Mouse (Mus musculus) cerebellum, adult 9-10 months (tissue): Measurements from ENCODE around the gene Hist2h4.
"Not testable (repeated sequence)": the region's sequence is repeated elsewhere in the genome, so short reads cannot be mapped to it uniquely, and the experiment has no call there.

Experiments
- DNase-seq: peaks from one replicate; pipeline ENCODE4 v3.0.0; 2022

Hist2h4 gene

DNA sequence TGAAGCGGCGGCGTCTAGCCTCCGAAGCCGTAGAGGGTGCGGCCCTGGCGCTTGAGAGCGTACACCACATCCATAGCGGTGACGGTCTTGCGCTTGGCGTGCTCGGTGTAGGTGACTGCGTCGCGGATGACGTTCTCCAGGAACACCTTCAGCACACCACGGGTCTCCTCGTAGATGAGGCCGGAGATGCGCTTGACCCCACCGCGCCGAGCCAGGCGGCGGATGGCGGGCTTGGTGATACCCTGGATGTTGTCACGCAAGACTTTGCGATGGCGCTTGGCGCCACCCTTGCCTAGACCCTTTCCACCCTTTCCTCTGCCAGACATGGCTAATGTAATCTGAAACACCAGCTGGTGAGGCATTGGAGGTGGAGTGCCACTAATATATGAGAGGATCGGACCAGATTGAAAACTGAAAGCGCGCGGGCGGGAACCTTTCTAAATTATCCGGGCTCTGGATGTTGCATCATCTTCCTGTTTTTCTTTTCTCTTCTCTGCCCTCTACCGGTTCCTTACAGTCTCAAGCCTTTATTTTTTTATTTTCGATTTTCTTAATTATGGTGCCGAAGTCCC lies at the start of gene Hist2h4:
Gene Hist2h4 (minus strand): TSS at position 333 of the 572 bp plus-strand sequence.
- peak; percentile 100 for DNase-seq

DNA sequence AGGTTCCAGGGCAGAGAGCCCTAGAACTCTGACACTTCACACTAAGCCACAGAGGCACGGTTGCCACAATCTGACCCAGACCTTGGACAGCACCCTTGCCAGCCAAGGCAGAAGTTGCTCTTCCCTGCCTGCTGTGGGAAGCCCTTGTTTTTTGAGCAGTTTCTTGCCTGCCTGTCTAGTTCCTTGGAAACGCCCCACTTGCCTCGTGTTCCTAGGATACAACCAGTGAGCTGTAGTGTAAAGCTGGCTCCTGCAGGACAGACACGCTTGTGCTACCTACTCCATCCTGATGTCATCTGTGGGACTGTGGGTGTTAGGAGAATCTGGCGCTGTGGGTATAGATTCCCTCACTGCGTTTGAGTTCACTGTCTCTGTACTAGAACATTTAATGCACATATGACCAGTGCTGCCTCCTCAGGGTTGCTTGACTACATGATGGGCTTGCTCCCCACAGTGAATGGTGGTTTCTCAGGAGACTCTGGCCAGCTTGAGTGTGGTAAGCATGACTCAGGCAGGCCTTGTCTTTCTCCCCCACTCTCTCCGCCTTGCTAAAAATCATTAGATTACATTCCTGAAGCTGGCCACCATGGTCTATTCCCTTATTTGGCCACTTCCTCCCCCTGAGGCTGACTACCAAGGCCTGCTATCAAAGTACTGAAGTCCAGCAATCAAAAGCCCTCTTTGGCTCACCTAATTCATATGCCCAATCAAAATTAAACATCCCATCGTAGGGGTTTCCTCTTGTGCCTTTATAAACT lies 49.4 kb upstream of the Hist2h4 start:
- no peak for DNase-seq

DNA sequence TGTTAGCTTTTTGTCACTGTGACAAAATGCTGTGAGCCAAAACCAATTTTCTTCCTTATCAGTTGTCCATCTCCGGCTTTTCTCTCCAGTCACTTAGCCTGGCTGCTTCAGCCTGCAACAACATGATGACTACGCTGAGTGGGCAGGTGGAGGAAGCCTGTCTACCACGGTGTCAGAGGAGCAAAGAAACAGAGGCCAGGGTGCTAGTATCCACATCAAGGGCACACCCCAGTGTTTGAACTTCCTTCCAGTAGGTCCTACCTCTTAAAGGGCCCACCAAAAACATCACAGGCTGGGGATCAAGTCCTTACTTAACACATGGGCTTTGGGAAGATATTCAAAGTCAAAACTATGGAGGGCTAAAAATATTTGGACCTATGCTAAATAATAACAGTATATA lies 46.3 kb upstream of the Hist2h4 start:
- DNase-seq: no peak

DNA sequence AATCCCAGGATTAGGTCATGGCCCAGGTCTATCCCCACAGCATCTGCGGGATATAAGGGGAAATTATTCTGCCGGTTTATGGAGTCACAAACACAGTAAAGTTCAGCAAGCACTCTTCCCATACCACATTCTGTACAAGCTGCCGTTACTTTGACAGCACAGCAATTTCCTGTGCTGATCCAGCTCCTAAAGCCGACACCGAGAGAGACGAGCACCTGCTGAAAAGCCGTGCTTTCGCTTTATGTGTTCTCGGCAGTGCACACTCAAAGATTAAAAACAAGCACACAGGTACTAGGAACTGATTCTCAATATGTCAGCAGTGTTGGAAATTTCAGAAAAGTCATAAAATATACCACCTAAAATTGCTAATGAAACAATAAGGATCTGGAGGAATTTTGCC lies 43.4 kb upstream of the Hist2h4 start:
- DNase-seq: no peak

DNA sequence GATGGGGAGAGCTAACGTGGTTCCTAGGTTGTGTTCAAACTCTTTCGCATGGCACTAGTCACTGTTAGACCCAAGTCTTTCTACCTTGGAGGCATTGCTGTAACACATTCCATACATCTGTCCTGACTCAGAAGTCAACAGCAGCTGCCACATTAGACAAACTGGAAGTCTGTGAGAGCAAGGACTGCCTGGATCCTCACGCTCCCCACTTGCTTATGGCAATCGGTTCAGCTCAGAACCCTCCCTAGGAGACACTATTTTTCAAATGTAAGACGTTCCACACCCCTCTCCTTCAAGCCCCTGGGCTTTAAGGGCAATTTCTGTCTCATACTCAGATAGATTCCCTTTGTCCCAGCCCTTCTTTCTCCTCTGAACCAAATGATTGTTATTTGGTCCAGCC lies 39.0 kb upstream of the Hist2h4 start:
- DNase-seq: no peak

DNA sequence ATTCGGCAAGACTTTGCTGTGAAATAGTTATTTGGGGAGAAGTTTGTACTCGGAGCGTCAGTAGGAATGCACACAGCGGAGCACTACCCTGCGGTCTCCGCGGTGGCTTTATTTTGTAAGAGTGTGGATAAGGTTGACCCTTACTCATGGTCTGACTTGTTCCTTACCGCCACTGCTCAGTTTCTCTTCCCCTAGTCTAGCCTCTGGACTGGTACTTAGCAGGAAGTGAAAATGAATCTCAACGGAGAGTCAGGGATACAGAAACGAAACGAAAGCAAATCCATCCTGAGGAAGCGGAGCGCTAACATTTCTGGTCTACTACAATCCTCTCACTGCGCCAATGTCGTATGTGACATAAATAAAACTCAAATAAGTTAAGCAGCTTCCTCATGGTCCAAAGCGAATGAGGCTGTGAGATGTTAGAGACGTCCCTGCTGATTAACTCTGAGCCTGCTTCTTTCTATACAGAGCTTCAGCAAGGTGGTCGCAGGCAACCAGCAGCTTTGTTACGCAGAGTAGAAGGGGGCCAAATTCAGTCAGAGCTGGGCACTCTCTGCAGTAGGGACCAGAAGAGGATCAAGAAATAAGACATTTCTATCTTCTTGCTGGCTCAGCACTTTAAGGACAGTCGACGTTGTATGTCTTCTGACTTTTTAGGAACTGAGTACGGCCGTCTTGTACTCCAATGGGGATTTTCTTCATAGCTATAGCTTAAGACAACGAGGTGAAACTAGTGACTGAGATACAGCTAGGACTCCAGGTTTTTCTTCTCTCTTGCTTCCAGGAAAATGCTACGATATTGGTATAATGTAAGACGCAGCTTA lies 37.8 kb upstream of the Hist2h4 start:
- DNase-seq: no peak

DNA sequence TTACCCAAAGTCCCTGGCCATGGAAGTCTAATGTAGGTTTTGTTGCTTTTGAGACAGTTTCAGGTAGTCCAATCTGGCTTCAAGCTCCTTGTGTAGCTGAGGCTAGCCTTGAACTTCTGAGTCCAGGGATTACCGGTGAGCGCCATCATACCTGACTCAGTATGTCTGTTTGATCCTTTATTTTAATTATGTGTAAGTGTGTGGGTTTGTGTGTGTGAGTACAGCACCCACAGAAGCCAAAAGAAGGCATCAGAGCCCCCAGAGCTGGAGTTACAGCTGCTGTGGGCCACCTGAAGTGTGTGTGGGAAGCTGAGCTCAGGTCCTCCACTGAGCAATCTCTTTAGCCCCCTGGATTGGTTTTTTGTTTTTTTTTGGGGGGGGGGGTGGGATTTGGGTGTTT lies 36.5 kb upstream of the Hist2h4 start:
- no peak for DNase-seq

DNA sequence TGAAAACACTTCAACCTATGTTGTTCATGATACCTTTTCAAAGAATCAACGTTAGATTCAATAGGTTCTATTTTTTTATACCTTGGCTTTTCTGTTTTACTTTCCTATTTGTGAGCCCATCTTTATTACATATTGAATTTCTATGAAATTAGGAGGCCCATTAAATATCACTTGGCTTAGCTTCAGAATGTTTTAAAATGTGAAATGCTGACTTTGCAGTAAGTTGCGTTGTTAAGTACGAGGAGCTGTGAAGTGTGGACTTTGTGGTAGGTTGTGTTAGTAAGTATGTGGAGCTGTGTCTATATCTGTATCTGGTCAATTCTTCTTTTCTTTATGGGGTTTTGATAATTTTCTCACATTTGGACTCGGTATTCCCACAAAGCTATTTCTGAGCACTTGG lies 35.2 kb upstream of the Hist2h4 start:
- DNase-seq: no peak

DNA sequence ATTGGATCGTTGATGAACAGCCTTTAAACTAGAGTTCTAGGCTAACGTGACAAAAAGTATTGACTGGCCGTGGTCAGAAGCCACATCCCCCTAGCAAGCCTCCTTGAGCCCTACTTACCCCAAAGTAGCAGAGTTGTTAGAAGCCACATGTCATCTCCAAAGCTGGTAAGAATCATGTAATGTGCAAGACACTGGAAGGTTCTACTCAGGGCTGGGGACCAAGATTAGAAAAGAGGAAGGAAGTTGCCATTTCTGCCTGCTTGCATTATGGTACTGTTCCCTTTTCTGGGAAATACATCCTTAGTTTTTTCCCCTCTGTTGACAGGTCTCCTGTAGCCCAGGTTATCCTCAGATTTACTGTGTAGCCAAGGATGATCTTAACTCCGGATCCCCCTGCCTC lies 30.7 kb upstream of the Hist2h4 start, which contains the start of gene Fcgr1:
Gene Fcgr1 (minus strand): TSS at position 183 of the 400 bp plus-strand sequence.
- no peak for DNase-seq

DNA sequence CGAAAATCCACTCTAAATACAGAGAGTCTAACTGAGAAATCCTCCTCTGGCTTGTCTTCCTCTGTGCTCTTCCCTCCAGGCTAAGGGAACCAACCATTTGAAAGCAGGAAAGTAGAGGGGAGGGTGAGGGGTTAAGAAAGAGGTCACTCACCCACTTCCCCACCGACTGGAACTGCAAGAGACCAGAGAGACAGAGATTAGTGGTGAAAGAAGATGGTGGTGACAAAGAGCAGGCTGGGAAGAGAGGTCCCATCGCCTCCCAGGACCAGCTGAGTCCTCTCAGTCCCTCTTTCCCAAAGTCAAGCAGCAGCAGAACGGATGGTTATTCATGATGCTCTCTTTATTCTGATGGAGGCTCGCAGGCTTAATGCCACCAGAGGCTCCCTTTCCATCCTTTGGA lies 30.3 kb upstream of the Hist2h4 start:
- no peak for DNase-seq

DNA sequence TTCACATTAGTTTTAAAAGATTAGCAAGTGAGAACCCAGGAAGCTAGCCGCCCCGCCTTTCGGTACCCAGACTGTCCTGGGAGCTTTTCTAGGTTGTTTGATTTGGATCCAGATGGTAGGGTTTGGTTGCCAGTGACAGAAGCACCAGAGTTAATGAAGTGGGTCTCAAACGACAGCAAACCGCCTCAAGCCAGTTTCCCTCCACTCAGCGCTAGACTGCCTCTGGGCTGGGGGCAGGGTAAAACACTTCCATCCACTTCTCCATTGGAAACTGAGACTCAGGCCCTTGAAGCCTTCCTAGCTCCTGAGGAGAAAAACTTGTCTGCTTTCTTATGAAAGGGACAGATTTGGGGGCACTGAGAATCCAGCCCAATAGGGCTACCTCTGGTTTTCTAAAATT lies 29.5 kb upstream of the Hist2h4 start:
- DNase-seq: no peak

DNA sequence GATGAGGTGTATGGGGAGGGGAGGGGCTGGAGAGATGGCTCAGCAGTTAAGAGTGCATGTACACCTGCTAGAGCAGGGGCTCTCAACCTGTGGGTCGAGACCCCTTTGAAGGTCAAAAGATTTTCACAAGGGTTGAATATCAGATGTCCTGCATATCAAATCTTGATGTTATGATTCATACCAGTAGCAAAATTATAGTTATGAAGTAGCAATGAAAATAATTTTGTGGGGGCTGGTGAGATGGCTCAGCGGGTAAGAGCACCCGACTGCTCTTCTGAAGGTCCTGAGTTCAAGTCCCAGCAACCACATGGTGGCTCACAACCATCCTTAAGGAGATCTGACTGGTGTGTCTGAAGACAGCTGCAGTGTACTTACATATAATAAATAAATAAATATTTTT lies 27.6 kb upstream of the Hist2h4 start:
- not testable (repeated sequence) for DNase-seq

DNA sequence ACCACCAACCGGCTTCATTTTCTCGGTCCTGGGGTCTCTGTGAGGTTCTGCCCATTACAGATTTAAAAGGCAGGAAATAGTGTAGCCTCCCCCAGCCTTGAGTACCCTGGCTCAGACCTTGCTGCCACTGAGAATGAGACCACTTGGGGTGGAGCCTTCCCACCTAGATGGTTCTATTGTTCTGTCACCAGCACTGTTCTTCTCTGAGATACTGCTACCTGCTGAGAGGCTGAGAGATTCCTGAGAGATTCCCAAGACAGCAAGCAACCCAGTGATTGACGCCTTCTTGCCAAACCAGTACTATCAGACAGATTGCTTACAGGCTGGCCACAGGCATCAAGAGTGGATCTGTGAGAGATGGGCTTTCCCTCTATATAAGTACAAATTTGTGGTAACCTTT lies 26.1 kb upstream of the Hist2h4 start:
- DNase-seq: no peak

DNA sequence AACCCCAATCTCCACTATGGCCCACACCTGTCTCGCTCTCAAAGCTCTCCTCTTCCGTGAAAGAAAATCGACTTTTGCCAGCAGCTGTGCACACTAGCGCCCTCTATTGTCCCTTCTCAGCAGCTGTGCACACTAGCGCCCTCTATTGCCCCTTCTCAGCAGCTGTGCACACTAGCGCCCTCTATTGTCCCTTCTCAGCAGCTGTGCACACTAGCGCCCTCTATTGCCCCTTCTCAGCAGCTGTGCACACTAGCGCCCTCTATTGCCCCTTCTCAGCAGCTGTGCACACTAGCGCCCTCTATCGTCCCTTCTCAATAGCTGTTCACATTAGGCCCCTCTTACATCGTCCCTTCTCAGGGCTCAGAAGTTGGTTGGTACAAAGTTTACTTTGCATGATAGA lies 24.2 kb upstream of the Hist2h4 start:
- not testable (repeated sequence) for DNase-seq

DNA sequence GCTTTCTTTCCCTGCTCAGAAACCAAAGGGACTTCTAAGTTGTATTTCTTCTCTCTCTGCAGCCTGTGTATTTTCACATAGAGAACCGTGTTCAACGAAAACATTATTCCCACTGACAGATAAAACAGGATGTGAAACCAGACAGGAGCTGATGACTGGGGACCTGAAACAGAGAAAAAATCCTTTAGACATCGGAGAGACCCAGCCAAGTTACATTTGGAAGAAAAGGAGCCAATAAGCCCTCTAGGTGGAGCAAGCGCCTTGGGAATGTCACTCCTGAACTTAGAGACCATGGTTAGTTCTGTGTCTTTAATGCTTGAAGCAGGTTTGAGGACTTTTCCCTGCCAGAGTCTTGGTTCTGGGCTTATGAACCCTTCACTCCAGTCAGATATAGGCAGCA lies 21.3 kb upstream of the Hist2h4 start:
- DNase-seq: no peak

DNA sequence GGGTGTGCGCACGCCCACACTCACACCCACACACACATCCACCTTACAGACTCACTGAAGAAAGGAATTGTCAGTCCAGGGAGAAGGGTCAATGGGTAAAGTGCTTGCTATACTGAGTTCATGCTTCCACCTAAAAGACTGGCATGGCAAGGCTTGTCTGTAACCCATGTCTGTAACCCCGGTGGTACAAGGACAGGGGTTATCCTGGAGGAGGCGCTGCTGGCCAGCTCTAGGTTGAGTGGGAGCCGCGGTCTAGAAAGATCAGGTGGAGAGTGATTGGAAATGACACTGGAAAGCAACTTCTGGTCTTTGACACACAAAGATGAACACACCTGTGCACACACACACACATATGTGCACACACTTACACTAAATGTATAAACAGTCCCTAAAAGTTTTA lies 17.5 kb upstream of the Hist2h4 start:
- peak; percentile 17 for DNase-seq

DNA sequence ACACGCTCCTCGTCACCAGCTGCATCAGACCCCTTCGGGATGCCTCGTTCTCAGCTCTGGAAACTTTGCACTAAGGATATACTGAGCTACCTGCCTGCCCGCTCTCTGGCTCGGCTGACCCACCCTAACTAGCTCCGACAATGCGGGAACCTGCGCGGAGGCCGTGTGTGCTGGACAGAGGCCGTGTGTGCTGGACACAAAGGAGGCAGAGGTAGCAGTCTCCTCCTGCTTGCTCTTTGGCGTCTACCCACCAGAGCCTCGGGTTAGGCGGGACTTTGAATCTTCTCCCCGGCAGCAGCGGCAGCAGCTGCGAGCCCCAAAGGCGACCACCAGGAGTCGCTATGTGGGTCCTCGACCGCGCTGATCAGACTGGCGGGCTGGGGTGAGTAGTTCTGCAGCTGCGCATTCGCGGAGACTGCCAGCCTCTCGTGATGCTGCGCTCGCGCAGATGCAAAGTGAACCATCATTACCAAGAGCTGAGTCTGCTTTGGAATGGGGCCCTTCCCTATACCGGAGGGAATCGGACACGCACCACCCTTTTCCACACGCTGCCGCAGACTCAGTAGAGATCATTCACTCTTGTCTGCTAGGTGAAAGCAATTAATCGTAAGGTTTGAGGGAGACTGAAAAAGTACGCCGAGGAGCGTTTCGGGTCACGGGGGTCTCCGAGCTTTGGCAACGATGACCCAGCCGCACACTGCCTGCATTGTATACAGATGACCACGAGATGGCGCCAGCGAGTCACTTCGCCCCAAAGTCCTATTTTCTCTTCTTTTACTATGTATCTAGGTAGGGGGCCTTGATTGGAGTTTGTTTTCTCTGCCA lies 14.9 kb upstream of the Hist2h4 start:
- DNase-seq: peak; percentile 91

DNA sequence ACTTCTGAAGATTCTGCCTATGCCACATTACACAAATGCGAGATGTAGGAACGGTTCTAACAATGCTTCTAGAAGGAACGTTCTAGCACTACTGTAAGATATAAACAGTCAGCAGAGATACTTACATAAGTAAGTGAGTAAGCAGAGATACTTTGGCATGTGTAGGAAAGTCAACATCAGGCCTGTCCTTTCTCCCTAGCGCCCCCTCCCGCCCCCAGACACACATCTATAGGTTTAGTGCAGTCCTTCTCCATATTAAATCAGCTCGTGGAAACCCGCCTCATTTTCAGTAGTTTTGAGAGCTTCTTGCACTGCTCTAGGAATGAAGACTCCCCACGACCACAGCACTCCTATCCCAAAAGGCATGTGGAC lies 14.3 kb upstream of the Hist2h4 start:
- peak; percentile 63 for DNase-seq

DNA sequence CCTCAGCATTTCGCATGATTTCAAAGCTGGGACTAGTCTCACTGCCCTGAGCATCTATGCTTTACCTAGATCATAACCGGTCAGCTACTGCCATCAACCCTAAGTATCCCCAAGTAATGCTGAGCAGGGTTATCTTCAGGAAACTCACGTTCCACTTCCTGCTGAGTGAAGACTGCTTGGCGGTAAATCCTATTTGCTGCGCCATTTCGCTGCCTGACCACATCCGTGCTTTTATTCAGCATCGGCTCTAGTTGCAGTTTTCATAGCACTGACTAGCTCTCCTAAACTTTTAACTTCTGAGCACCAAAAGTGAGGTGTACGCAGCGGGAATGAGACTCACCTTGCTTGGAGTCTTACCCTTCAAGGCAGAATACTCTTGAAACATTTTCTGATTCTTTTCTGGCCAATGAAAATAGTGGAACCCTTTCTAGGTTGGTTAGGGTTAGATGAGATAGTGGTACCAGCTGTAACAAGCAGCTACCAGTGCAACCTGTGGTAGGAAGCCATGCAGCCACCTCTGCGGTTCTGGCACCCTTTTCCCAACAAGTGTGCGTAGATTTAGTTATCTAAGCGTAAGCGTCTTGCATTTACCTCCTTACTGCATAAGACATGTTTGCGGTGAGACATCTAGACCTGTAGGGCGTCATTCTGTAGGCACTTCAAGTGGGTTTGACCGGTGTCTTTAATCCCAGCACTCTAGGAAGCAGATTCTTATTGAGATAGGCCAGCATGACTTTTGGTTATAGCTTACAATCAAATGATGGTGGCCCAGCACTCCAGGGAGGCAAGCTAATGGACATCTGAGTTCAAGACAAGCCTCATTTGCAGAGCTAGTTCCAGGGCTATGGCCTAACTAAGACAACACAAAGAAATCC lies 10.7 kb upstream of the Hist2h4 start:
- peak; percentile 48 for DNase-seq

DNA sequence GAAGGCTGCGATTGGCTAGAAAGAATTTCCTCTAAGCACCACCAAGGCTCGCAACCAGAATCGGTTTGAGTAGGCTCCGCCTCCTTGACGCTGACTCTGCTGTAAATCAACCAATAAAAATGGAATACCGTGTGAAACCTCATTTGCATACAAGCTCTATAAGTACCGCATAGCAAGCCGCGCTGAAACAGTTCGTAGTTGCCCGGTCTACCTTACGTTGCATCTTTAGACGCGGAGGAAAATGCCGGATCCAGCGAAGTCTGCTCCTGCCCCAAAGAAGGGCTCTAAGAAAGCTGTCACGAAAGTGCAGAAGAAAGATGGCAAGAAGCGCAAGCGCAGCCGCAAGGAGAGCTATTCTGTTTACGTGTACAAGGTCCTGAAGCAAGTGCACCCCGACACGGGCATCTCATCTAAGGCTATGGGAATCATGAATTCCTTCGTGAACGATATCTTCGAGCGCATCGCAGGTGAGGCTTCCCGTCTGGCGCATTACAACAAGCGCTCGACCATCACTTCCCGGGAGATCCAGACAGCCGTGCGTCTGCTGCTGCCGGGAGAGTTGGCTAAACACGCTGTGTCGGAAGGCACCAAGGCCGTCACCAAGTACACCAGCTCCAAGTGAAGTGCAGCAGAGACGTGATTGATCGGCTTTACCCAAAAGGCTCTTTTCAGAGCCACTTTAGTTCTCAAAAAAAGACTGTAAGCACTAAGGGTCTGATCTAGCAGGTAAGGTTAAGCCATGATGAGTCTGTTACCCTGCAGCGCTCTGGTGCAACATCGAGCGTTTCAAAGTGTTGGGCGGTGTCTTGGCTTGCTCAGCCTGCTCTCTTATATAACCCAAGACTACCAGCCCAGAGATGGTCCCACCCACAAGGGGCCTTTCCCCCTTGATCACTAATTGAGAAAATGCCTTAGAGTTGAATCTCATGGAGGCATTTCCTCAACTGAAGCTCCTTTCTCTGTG lies 6.7 kb upstream of the Hist2h4 start, which contains the start of gene Hist2h2bb:
Gene Hist2h2bb (plus strand): TSS at position 242 of the 964 bp plus-strand sequence.
- peak; percentile 98 for DNase-seq
